In genomic region chr10:82844090-82844489, GRCm38 (mm10) we compare ENCODE assay signal across 28 mouse cellular contexts. TPM values are rescaled to one million over a fixed set of nuclear protein-coding genes. Genes with fewer than 3 reads are reported as not detected.
DNase-seq lines count a peak whose midpoint lies in the region; ATAC-seq lines count a peak whose summit lies in the region.
"Had no signal": no experiment of that assay in that cellular context is flagged by ENCODE, and none has a peak within 500 bp of the region (broad histone marks: within the 10 kb centered on the region; RNA-seq: fewer than 3 reads in every experiment).

No protein-coding gene starts in this region.

- no peaks in the 10 kb centered on the region for H3K36me3 ChIP-seq in forebrain, embryonic 10.5 days (replicated peaks)
- H3K36me3 ChIP-seq in forebrain, embryonic 15.5 days: no peaks in the 10 kb centered on the region
- H3K36me3 ChIP-seq in embryonic facial prominence, embryonic 14.5 days (ENCODE audit: control insufficient read depth, insufficient read depth, low read length): no peaks in the 10 kb centered on the region
- no peaks in the 10 kb centered on the region for H3K36me3 ChIP-seq in stomach, embryonic 16.5 days (ENCODE audit: control insufficient read depth, insufficient read depth, low read length)
- no peaks in the 10 kb centered on the region for H3K36me3 ChIP-seq in forebrain, embryonic 11.5 days (ENCODE audit: control insufficient read depth, insufficient read depth, low read length)
- H3K36me3 ChIP-seq: hindbrain, embryonic 10.5 days; hindbrain, embryonic 15.5 days; limb, embryonic 12.5 days; liver, embryonic 12.5 days; midbrain, embryonic 12.5 days; neural tube, embryonic 13.5 days had no signal

- H3K4me1 ChIP-seq in forebrain, embryonic 10.5 days: 0 out of 2 replicates have a peak, but pooled peaks cover 6% of the 10 kb centered on the region
- no peaks in the 10 kb centered on the region for H3K4me1 ChIP-seq in forebrain, embryonic 15.5 days
- no peaks in the 10 kb centered on the region for H3K4me1 ChIP-seq in embryonic facial prominence, embryonic 14.5 days (ENCODE audit: control insufficient read depth, insufficient read depth, low read length)
- no peaks in the 10 kb centered on the region for H3K4me1 ChIP-seq in stomach, embryonic 16.5 days (ENCODE audit: control insufficient read depth, insufficient read depth, low read length)
- no peaks in the 10 kb centered on the region for H3K4me1 ChIP-seq in forebrain, embryonic 11.5 days (replicated peaks; ENCODE audit: control insufficient read depth, insufficient read depth, low read length)
- H3K4me1 ChIP-seq: hindbrain, embryonic 10.5 days; hindbrain, embryonic 15.5 days; limb, embryonic 12.5 days; liver, embryonic 12.5 days; midbrain, embryonic 12.5 days; neural tube, embryonic 13.5 days had no signal

- 66% methylated on average over 6 of the region's 6 CpGs for WGBS in forebrain, embryonic 10.5 days
- WGBS in forebrain, embryonic 15.5 days: 65% methylated on average over 6 of the region's 6 CpGs
- WGBS in embryonic facial prominence, embryonic 14.5 days: 56% methylated on average over 6 of the region's 6 CpGs
- WGBS in stomach, embryonic 16.5 days: 57% methylated on average over 6 of the region's 6 CpGs
- 65% methylated on average over 6 of the region's 6 CpGs for WGBS in forebrain, embryonic 11.5 days

- no peak for ATAC-seq in forebrain, embryonic 15.5 days (replicated peaks)
- peak; percentile 85 for ATAC-seq in embryonic facial prominence, embryonic 14.5 days (ENCODE audit: low read depth)
- no peak; the same call in 1 of the 2 replicates for ATAC-seq in stomach, embryonic 16.5 days (ENCODE audit: insufficient read depth, low FRiP score)
- ATAC-seq in forebrain, embryonic 11.5 days (replicated peaks; ENCODE audit: low FRiP score): no peak
- ATAC-seq: inflammation-experienced regulatory T-cells, adult 6 months; liver, embryonic 12.5 days; liver, postnatal 0 days; Patski had no signal

- H3K27me3 ChIP-seq in forebrain, embryonic 10.5 days (ENCODE audit: poor library complexity, severe bottlenecking): no peaks in the 10 kb centered on the region
- no peaks in the 10 kb centered on the region for H3K27me3 ChIP-seq in forebrain, embryonic 15.5 days
- no peaks in the 10 kb centered on the region for H3K27me3 ChIP-seq in embryonic facial prominence, embryonic 14.5 days (replicated peaks; ENCODE audit: control insufficient read depth, insufficient read depth, low read length)
- no peaks in the 10 kb centered on the region for H3K27me3 ChIP-seq in stomach, embryonic 16.5 days (ENCODE audit: control insufficient read depth, insufficient read depth, low read length)
- no peaks in the 10 kb centered on the region for H3K27me3 ChIP-seq in forebrain, embryonic 11.5 days (ENCODE audit: control insufficient read depth, insufficient read depth, low read length)
- H3K27me3 ChIP-seq: CH12.LX; hindbrain, embryonic 15.5 days; limb, embryonic 12.5 days; liver, embryonic 12.5 days; midbrain, embryonic 12.5 days; neural tube, embryonic 13.5 days; Patski had no signal

- no peak for DNase-seq in forebrain, embryonic 10.5 days (ENCODE audit: extremely low spot score, low spot score)
- peak; percentile 51 for DNase-seq in urinary bladder, postnatal 14 days (ENCODE audit: low spot score)
- DNase-seq in urinary bladder, adult 2 months (ENCODE audit: low spot score): no peak
- DNase-seq in embryonic facial prominence, embryonic 14.5 days (ENCODE audit: low spot score): peak; percentile 81
- DNase-seq in adrenal gland, adult 2 months: no peak
- no peak for DNase-seq in forebrain, embryonic 11.5 days (ENCODE audit: low spot score)
- DNase-seq: adrenal gland, postnatal 25 days; cerebellum, adult 18-20 months; cerebellum, postnatal 14 days; heart, adult 2 months; heart, postnatal 14 days; kidney, adult 11 months; kidney, postnatal 14 days; layer of hippocampus, adult 9-11 months; liver, postnatal 0 days; lung, postnatal 36 days; thymus, postnatal 4 days had no signal

- H3K4me3 ChIP-seq in forebrain, embryonic 10.5 days: no peak overlapping the region
- H3K4me3 ChIP-seq in forebrain, embryonic 15.5 days: no peak overlapping the region
- H3K4me3 ChIP-seq in embryonic facial prominence, embryonic 14.5 days (ENCODE audit: low read depth, low read length): no peak overlapping the region
- H3K4me3 ChIP-seq in stomach, embryonic 16.5 days (replicated peaks; ENCODE audit: low read length): no peak overlapping the region
- no peak overlapping the region for H3K4me3 ChIP-seq in forebrain, embryonic 11.5 days (ENCODE audit: low read depth, low read length)
- H3K4me3 ChIP-seq: heart, adult 2 months; hindbrain, embryonic 10.5 days; hindbrain, embryonic 15.5 days; limb, embryonic 12.5 days; liver, embryonic 12.5 days; midbrain, embryonic 12.5 days; neural tube, embryonic 13.5 days had no signal

- H3K9ac ChIP-seq in forebrain, embryonic 15.5 days (replicated peaks): no peak overlapping the region
- no peak overlapping the region for H3K9ac ChIP-seq in embryonic facial prominence, embryonic 14.5 days (ENCODE audit: low read depth, low read length)
- no peak overlapping the region for H3K9ac ChIP-seq in stomach, embryonic 16.5 days (ENCODE audit: low read length)
- no peak overlapping the region for H3K9ac ChIP-seq in forebrain, embryonic 11.5 days (ENCODE audit: low read length)
- H3K9ac ChIP-seq: hindbrain, embryonic 15.5 days; limb, embryonic 12.5 days; liver, embryonic 12.5 days; liver, postnatal 0 days; midbrain, embryonic 12.5 days; neural tube, embryonic 13.5 days had no signal

- no peaks in the 10 kb centered on the region for H3K9me3 ChIP-seq in forebrain, embryonic 10.5 days
- H3K9me3 ChIP-seq in forebrain, embryonic 15.5 days: no peaks in the 10 kb centered on the region
- H3K9me3 ChIP-seq in embryonic facial prominence, embryonic 14.5 days (ENCODE audit: control insufficient read depth, low read length): no peaks in the 10 kb centered on the region
- H3K9me3 ChIP-seq in stomach, embryonic 16.5 days (replicated peaks; ENCODE audit: control insufficient read depth, low read length): no peaks in the 10 kb centered on the region
- H3K9me3 ChIP-seq in forebrain, embryonic 11.5 days (ENCODE audit: control insufficient read depth, low read length): no peaks in the 10 kb centered on the region
- H3K9me3 ChIP-seq: hindbrain, embryonic 10.5 days; hindbrain, embryonic 15.5 days; limb, embryonic 12.5 days; liver, embryonic 12.5 days; midbrain, embryonic 12.5 days; neural tube, embryonic 13.5 days had no signal

- no peak overlapping the region for H3K4me2 ChIP-seq in forebrain, embryonic 15.5 days (replicated peaks)
- H3K4me2 ChIP-seq in embryonic facial prominence, embryonic 14.5 days (ENCODE audit: low read depth, low read length): no peak overlapping the region
- H3K4me2 ChIP-seq in stomach, embryonic 16.5 days (ENCODE audit: low read depth, low read length): no peak overlapping the region
- H3K4me2 ChIP-seq in forebrain, embryonic 11.5 days (ENCODE audit: low read depth, low read length, severe bottlenecking): no peak overlapping the region
- H3K4me2 ChIP-seq: hindbrain, embryonic 15.5 days; limb, embryonic 12.5 days; liver, embryonic 12.5 days; midbrain, embryonic 12.5 days; neural tube, embryonic 13.5 days had no signal

- H3K27ac ChIP-seq in forebrain, embryonic 10.5 days: peak overlapping the region; percentile 30; the same call in 1 of the 2 replicates
- no peak overlapping the region for H3K27ac ChIP-seq in forebrain, embryonic 15.5 days (replicated peaks)
- H3K27ac ChIP-seq in embryonic facial prominence, embryonic 14.5 days (replicated peaks; ENCODE audit: low read depth, low read length): no peak overlapping the region
- H3K27ac ChIP-seq in stomach, embryonic 16.5 days (ENCODE audit: low read length): peak overlapping the region; percentile 51; the same call in 1 of the 2 replicates
- no peak overlapping the region for H3K27ac ChIP-seq in forebrain, embryonic 11.5 days (ENCODE audit: low read depth, low read length)
- H3K27ac ChIP-seq: heart, adult 2 months; hindbrain, embryonic 10.5 days; hindbrain, embryonic 15.5 days; limb, embryonic 12.5 days; liver, embryonic 12.5 days; midbrain, embryonic 12.5 days; neural tube, embryonic 13.5 days had no signal

RNA-seq across cellular contexts. Expression of gene Txnrd1, which starts 10.3 kb away (rescaled TPM):
- 196 and 200 TPM in 2 replicates for polyA plus RNA-seq in forebrain, embryonic 10.5 days (2016; fragmentation: Nextera tagmentation; extraction: Ambion mirVana)
- polyA plus RNA-seq in forebrain, embryonic 15.5 days (2015; fragmentation: Nextera tagmentation; extraction: Ambion mirVana): 172 and 174 TPM in 2 replicates
- polyA plus RNA-seq in urinary bladder, adult 2 months (2012; rRNA removed): 53.3 and 59.4 TPM in 2 replicates
- 85.0 and 98.9 TPM in 2 replicates for polyA plus RNA-seq in embryonic facial prominence, embryonic 14.5 days (2014; fragmentation: Nextera tagmentation; extraction: Ambion mirVana)
- 77.4 and 79.4 TPM in 2 replicates for polyA plus RNA-seq in stomach, embryonic 16.5 days (2015; fragmentation: Nextera tagmentation; extraction: Ambion mirVana)
- 100 to 1,000 TPM in 1 of 2 experiments, 10 to 100 TPM in 1; 88.6 to 113 TPM for total RNA-seq in adrenal gland, adult 2 months (2021)
- polyA plus RNA-seq in adrenal gland, adult 2 months (2012; rRNA removed): 27.3 and 34.4 TPM in 2 replicates
- 214 and 221 TPM in 2 replicates for polyA plus RNA-seq in forebrain, embryonic 11.5 days (2014; fragmentation: Nextera tagmentation; extraction: Ambion mirVana)

RNA-seq across cellular contexts. Expression of gene Eid3, which starts 22.3 kb away (rescaled TPM):
- 0.57 and 0.66 TPM in 2 replicates for polyA plus RNA-seq in forebrain, embryonic 10.5 days (2016; fragmentation: Nextera tagmentation; extraction: Ambion mirVana)
- 0.22 and 0.51 TPM in 2 replicates for polyA plus RNA-seq in forebrain, embryonic 15.5 days (2015; fragmentation: Nextera tagmentation; extraction: Ambion mirVana)
- polyA plus RNA-seq in urinary bladder, adult 2 months (2012; rRNA removed): 0.22 and 0.77 TPM in 2 replicates
- 0.26 and 0.81 TPM in 2 replicates for polyA plus RNA-seq in embryonic facial prominence, embryonic 14.5 days (2014; fragmentation: Nextera tagmentation; extraction: Ambion mirVana)
- polyA plus RNA-seq in stomach, embryonic 16.5 days (2015; fragmentation: Nextera tagmentation; extraction: Ambion mirVana): 0.40 and 0.46 TPM in 2 replicates
- total RNA-seq in adrenal gland, adult 2 months (2021): 1 to 10 TPM in 1 of 2 experiments, under 1 TPM in 1; 0.97 to 3.0 TPM
- polyA plus RNA-seq in adrenal gland, adult 2 months (2012; rRNA removed): 0.07 and 0.13 TPM in 2 replicates
- polyA plus RNA-seq in forebrain, embryonic 11.5 days (2014; fragmentation: Nextera tagmentation; extraction: Ambion mirVana): 0.89 and 1.0 TPM in 2 replicates
- polyA plus RNA-seq: liver, postnatal 0 days had no signal

Comparison
In these comparisons a context has a peak if more than half of its experiments do, and no peak if none do; other contexts are left out.
1. DNase-seq: peak in urinary bladder, postnatal 14 days (single experiment) and embryonic facial prominence, embryonic 14.5 days (single experiment); none in forebrain, embryonic 10.5 days (single experiment), urinary bladder, adult 2 months (single experiment), adrenal gland, adult 2 months (single experiment) and forebrain, embryonic 11.5 days (single experiment).
2. H3K27ac ChIP-seq: peak in forebrain, embryonic 10.5 days (single experiment) and stomach, embryonic 16.5 days (single experiment); none in forebrain, embryonic 15.5 days (single experiment), embryonic facial prominence, embryonic 14.5 days (single experiment) and forebrain, embryonic 11.5 days (single experiment).